Mouse (Mus musculus) kidney, postnatal 0 days (tissue): ENCODE results near the gene Stard8. TPM values are rescaled to one million over a fixed set of nuclear protein-coding genes. Genes with fewer than 3 reads are reported as not detected.

Experiments
- ATAC-seq: fragments of 200-750 bp; cut with Nextera tagmentation; replicated peaks from 2 replicates; pipeline ENCODE4 v1.8.0; 2017; ENCODE audit warnings: low read depth, moderate number of reproducible peaks, moderate TSS enrichment, moderate library complexity; ENCODE audit not compliant: low FRiP score
- DNase-seq: peaks from one replicate; pipeline ENCODE4 v3.0.0-alpha.2; 2016; ENCODE audit warnings: low spot score
- H3K27ac ChIP-seq: fragments of 300-500 bp; sonication (generic); 2 replicates; pipeline ENCODE4 v1.5.1; 2014; ENCODE audit warnings: mild to moderate bottlenecking
- H3K27me3 ChIP-seq: fragments of 300-500 bp; sonication (generic); 2 replicates; pipeline ENCODE4 v1.6.1; 2014; ENCODE audit warnings: low read length, mixed read lengths; ENCODE audit not compliant: insufficient read depth
- H3K36me3 ChIP-seq: fragments of 300-500 bp; sonication (generic); 2 replicates; pipeline ENCODE4 v1.6.1; 2014; ENCODE audit warnings: low read length, mixed read lengths; ENCODE audit not compliant: insufficient read depth
- H3K4me1 ChIP-seq: fragments of 300-500 bp; sonication (generic); replicated peaks from 2 replicates; pipeline ENCODE4 v1.6.1; 2014; ENCODE audit warnings: antibody characterized with exemption, low read length, mixed read lengths; ENCODE audit not compliant: insufficient read depth
- H3K4me2 ChIP-seq: fragments of 300-500 bp; sonication (generic); 2 replicates; pipeline ENCODE4 v1.6.1; 2014; ENCODE audit warnings: mild to moderate bottlenecking, low read length, moderate library complexity, mixed read lengths
- H3K4me3 ChIP-seq: fragments of 300-500 bp; sonication (generic); replicated peaks from 2 replicates; pipeline ENCODE4 v1.5.1; 2014; ENCODE audit warnings: low read depth, low read length
- H3K9ac ChIP-seq: fragments of 300-500 bp; sonication (generic); 2 replicates; pipeline ENCODE4 v1.6.1; 2014; ENCODE audit warnings: low read depth, low read length
- H3K9me3 ChIP-seq: fragments of 300-500 bp; sonication (generic); replicated peaks from 2 replicates; pipeline ENCODE4 v1.6.1; 2016; ENCODE audit warnings: low read length, inconsistent platforms, mixed read lengths
- CTCF ChIP-seq: IDR thresholded peaks from 2 replicates; pipeline ENCODE4 v1.5.1; 2016; ENCODE audit warnings: antibody characterized with exemption, low read depth, mild to moderate bottlenecking, moderate library complexity
- WGBS: fragments of 180-500 bp; shearing (Covaris S2); extraction: QIAGEN DNeasy Blood & Tissue Kit; methylation state at CpG from one replicate; pipeline ENCODE4 v1.1.7; 2014; 5-methylcytosine and 5-hydroxymethylcytosine counted together
- polyA plus RNA-seq: library from polyadenylated mRNA; unstranded; fragments of >200 nt; fragmentation: Nextera tagmentation; extraction: Ambion mirVana; gene quantifications from 2 replicates; pipeline ENCODE4 v1.2.1, GENCODE M21; 2015

Stard8 gene
- polyA plus RNA-seq, 1 experiment from 2014 or later: 18.5 TPM

GRCm38 (mm10) chrX:99043275-99043674 is 40.2 kb downstream of the Stard8 start:
- Histone ChIP-seq H3K36me3 (no peaks in the 10 kb centered on the region), H3K9ac (peak overlapping the region; percentile 65), H3K27me3 (no peaks in the 10 kb centered on the region), H3K9me3 (no peaks in the 10 kb centered on the region), H3K27ac (peak overlapping the region; percentile 81), H3K4me3 (peak overlapping the region; percentile 47), H3K4me2 (peak overlapping the region; percentile 75), H3K4me1 (0 out of 2 replicates have a peak, but pooled peaks cover 3% of the 10 kb centered on the region)
- TF ChIP-seq CTCF: no peak
- ATAC-seq: no peak
- 42% methylated on average over 6 of the region's 6 CpGs for WGBS
- no peak for DNase-seq

DNA sequence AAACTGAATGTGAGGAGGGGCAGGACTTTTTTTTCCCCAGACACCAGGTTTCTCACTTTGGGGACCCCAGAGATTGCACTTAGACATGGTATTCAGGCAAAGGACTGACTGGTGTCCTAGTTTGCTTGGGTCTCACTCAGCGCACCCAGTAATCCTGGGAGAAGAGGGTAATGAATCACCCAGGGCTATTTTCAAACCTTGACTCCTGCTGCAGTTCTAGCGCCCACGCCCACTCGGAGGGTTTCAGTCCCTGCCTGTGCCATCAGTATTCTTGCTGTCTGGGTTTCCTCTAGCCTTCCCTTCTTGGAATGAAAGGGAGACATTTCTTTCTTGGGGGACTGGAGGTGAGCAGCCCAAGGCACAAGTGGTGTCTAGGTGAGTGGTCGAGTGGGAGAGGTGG is 40.7 kb downstream of the Stard8 start:
- peak overlapping the region; percentile 47; the same call in 1 of the 2 replicates for H3K4me3 ChIP-seq

DNA sequence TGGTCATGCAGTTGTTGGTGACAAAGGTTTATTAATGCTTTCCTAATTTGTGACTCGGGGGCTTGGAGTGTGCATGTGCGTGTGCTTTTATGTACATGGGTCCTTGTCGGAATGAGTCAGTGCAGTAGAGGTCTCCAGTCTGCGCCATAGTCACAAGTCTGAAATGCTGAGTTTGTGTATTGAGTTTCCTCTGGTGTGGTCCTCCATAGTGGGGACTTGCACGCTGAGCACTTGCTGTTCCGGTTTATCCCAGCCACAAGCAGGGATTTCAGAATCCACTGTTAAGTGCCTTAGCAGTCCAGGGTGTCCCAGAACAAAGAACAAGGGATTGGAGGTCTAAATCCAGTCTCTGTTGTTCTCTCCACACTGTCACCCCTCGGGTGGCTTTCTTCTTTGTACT is 42.3 kb downstream of the Stard8 start:
- Histone ChIP-seq H3K27ac (peak overlapping the region; percentile 81), H3K9ac (no peak overlapping the region), H3K4me1 (0 out of 2 replicates have a peak, but pooled peaks cover 3% of the 10 kb centered on the region), H3K4me2 (peak overlapping the region; percentile 75; the same call in 1 of the 2 replicates), H3K9me3 (no peaks in the 10 kb centered on the region), H3K27me3 (no peaks in the 10 kb centered on the region), H3K36me3 (no peaks in the 10 kb centered on the region), H3K4me3 (no peak overlapping the region)
- DNase-seq: no peak
- 74% methylated on average over 7 of the region's 7 CpGs for WGBS
- no peak for ATAC-seq
- TF ChIP-seq CTCF: no peak

More for the DNA sequence above, 40.7 kb downstream of the Stard8 start:
- 63% methylated on average over 5 of the region's 5 CpGs for whole genome bisulfite sequencing
- no peak for ATAC-seq
- no peaks in the 10 kb centered on the region for H3K9me3 ChIP-seq
- H3K9ac ChIP-seq: no peak overlapping the region; the same call in 1 of the 2 replicates
- H3K4me2 ChIP-seq: peak overlapping the region; percentile 75
- H3K36me3 ChIP-seq: no peaks in the 10 kb centered on the region
- no peak for DNase-seq
- H3K27me3 ChIP-seq: no peaks in the 10 kb centered on the region
- H3K27ac ChIP-seq: no peak overlapping the region
- H3K4me1 ChIP-seq: 0 out of 2 replicates have a peak, but pooled peaks cover 3% of the 10 kb centered on the region
- no peak for TF ChIP-seq CTCF

DNA sequence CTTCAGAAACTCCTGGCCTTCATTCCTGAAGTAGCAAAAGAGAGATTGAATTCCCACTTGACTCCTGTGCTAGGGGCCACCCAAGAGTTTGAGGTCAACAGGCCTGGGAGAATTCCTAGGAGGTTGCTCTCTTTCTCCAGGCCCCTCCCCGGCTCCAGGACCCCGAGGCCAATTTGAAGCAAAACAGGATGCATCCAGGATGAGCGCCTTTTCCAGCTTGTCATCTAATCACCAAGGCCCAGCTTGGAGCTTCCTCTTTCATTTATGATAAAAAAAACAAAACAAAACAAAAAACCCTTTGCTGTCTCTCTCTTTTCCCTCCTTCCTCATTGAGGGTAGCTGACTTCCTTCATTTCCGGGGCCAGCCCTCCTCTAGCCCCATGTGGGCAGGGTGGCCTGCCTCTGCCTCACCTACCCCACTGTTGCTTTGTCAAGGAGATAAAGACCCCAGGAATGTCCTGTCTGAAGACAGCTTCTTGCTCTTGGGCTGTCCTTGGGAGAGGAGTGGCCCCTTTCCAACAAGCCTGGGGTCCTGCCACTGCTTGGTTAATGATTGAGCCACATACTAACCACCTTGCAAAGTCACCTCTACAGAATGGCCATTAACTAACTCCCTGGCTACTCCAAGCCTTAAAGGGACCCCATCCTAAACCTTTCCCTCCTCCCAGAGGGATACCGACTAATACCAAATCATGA is 43.5 kb downstream of the Stard8 start:
- Histone ChIP-seq H3K27ac (peak overlapping the region; percentile 81), H3K4me1 (0 out of 2 replicates have a peak, but pooled peaks cover 3% of the 10 kb centered on the region), H3K9me3 (no peaks in the 10 kb centered on the region), H3K4me3 (no peak overlapping the region), H3K4me2 (peak overlapping the region; percentile 24; the same call in 1 of the 2 replicates), H3K27me3 (no peaks in the 10 kb centered on the region), H3K9ac (no peak overlapping the region), H3K36me3 (no peaks in the 10 kb centered on the region)
- DNase-seq: peak; percentile 35
- TF ChIP-seq CTCF: no peak
- no peak for ATAC-seq
- 42% methylated on average over 5 of the region's 5 CpGs for WGBS

- ATAC-seq (peak; percentile 69), DNase-seq (peak; percentile 42)
- H3K4me3 ChIP-seq: no peak overlapping the region
- 0 out of 2 replicates have a peak, but pooled peaks cover 3% of the 10 kb centered on the region for H3K4me1 ChIP-seq
- no peak overlapping the region for H3K4me2 ChIP-seq
- no peak overlapping the region for H3K9ac ChIP-seq
- TF ChIP-seq CTCF: peak; percentile 67
- no peaks in the 10 kb centered on the region for H3K27me3 ChIP-seq
- no peaks in the 10 kb centered on the region for H3K36me3 ChIP-seq
- H3K9me3 ChIP-seq: no peaks in the 10 kb centered on the region
- WGBS: 41% methylated on average over 4 of the region's 4 CpGs
- H3K27ac ChIP-seq: peak overlapping the region; percentile 81; the same call in 1 of the 2 replicates
Observed at GRCm38 (mm10) chrX:99048111-99048510, 45.1 kb downstream of the Stard8 start.

DNA sequence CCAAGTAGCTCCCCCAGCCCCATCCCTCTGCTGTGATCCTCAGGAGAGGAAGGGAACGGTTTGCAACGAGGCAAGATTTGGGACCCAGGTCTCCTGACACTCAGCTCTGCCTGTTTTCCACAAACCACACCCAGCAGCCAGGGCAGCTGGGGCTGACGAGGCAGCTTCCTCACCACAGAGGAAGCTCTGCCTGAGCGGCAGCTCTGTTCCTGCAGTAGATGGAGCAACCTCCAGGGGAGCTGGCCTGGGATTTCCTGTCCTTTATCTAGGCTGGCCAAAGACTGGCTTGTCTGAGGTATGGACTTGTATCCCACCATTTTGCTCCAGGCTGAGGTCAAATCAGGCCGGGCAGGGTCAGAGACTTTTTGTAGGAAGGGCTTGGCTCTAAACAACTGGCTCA is 46.2 kb downstream of the Stard8 start:
- Histone ChIP-seq H3K9me3 (no peaks in the 10 kb centered on the region), H3K27ac (no peak overlapping the region), H3K4me3 (no peak overlapping the region), H3K4me1 (0 out of 2 replicates have a peak, but pooled peaks cover 3% of the 10 kb centered on the region), H3K9ac (no peak overlapping the region), H3K36me3 (no peaks in the 10 kb centered on the region), H3K27me3 (no peaks in the 10 kb centered on the region), H3K4me2 (no peak overlapping the region)
- ATAC-seq: no peak
- peak; percentile 30; the same call in 1 of the 2 replicates for TF ChIP-seq CTCF
- 64% methylated on average over 5 of the region's 5 CpGs for WGBS
- DNase-seq: peak; percentile 23
